25 mouse cellular contexts compared by ENCODE assay signal in genomic region chr17:34576577-34576976, GRCm38 (mm10). TPM values are rescaled to one million over a fixed set of nuclear protein-coding genes. Genes with fewer than 3 reads are reported as not detected.
A peak's percentile ranks its signal among the peaks of the same experiment; 100 is the strongest.
DNase-seq lines count a peak whose midpoint lies in the region; ATAC-seq and TF ChIP-seq lines count a peak whose summit lies in the region.
"Had no signal": no experiment of that assay in that cellular context is flagged by ENCODE, and none has a peak within 500 bp of the region (broad histone marks: within the 10 kb centered on the region; RNA-seq: fewer than 3 reads in every experiment).

No protein-coding gene starts in this region.

- ATAC-seq in lung, embryonic 14.5 days (ENCODE audit: insufficient read depth), result no peak
- ATAC-seq in intestine, embryonic 16.5 days, result peak; percentile 88
- ATAC-seq in stomach, postnatal 0 days (ENCODE audit: low FRiP score, low TSS enrichment), result peak; percentile 24; the same call in 1 of the 2 replicates
- ATAC-seq: CD4-positive, CD25-positive, alpha-beta regulatory T cell, adult 4 months; forebrain, embryonic 13.5 days; forebrain, embryonic 16.5 days had no signal

- H3K4me1 ChIP-seq in lung, embryonic 14.5 days (ENCODE audit: insufficient read depth), result no peaks in the 10 kb centered on the region
- 0 out of 2 replicates have a peak, but pooled peaks cover 4% of the 10 kb centered on the region for H3K4me1 ChIP-seq in intestine, embryonic 16.5 days (ENCODE audit: control insufficient read depth, insufficient read depth, low read length)
- H3K4me1 ChIP-seq in small intestine, adult 2 months (ENCODE audit: control insufficient read depth, insufficient read depth, insufficient read length, low read length), result peaks cover 27% of the 10 kb centered on the region
- no peaks in the 10 kb centered on the region for H3K4me1 ChIP-seq in stomach, postnatal 0 days (replicated peaks; ENCODE audit: control insufficient read depth, insufficient read depth)
- H3K4me1 ChIP-seq: embryonic facial prominence, embryonic 13.5 days; forebrain, embryonic 13.5 days; hindbrain, embryonic 12.5 days; hindbrain, embryonic 15.5 days had no signal

- no peak for TF ChIP-seq POLR2A in small intestine, adult 2 months (IDR thresholded peaks at IDR 0.05; ENCODE audit: low read depth, low read length)

- no peak overlapping the region for H3K4me3 ChIP-seq in lung, embryonic 14.5 days (ENCODE audit: low read depth, low read length)
- H3K4me3 ChIP-seq in intestine, embryonic 16.5 days (ENCODE audit: low read length), result no peak overlapping the region
- H3K4me3 ChIP-seq in small intestine, adult 2 months (ENCODE audit: low read depth, low read length), result no peak overlapping the region
- H3K4me3 ChIP-seq in stomach, postnatal 0 days (ENCODE audit: low read depth, low read length), result no peak overlapping the region
- H3K4me3 ChIP-seq: embryonic facial prominence, embryonic 13.5 days; forebrain, embryonic 10.5 days; forebrain, embryonic 13.5 days; hindbrain, embryonic 12.5 days; hindbrain, embryonic 15.5 days had no signal

- 0 out of 2 replicates have a peak, but pooled peaks cover 3% of the 10 kb centered on the region for H3K36me3 ChIP-seq in lung, embryonic 14.5 days (ENCODE audit: insufficient read depth)
- H3K36me3 ChIP-seq in intestine, embryonic 16.5 days (ENCODE audit: control insufficient read depth, insufficient read depth, low read length), result no peaks in the 10 kb centered on the region
- H3K36me3 ChIP-seq in small intestine, adult 2 months (ENCODE audit: control insufficient read depth, insufficient read depth, low read length), result no peaks in the 10 kb centered on the region
- no peaks in the 10 kb centered on the region for H3K36me3 ChIP-seq in stomach, postnatal 0 days (ENCODE audit: control insufficient read depth, insufficient read depth, low read length)
- H3K36me3 ChIP-seq: embryonic facial prominence, embryonic 13.5 days; forebrain, embryonic 10.5 days; hindbrain, embryonic 12.5 days; hindbrain, embryonic 15.5 days had no signal

- H3K27me3 ChIP-seq in lung, embryonic 14.5 days (ENCODE audit: insufficient read depth, low read length), result no peaks in the 10 kb centered on the region
- no peaks in the 10 kb centered on the region for H3K27me3 ChIP-seq in intestine, embryonic 16.5 days (replicated peaks; ENCODE audit: control insufficient read depth, insufficient read depth, low read length)
- no peaks in the 10 kb centered on the region for H3K27me3 ChIP-seq in small intestine, adult 2 months (ENCODE audit: control insufficient read depth, insufficient read depth, low read length)
- no peaks in the 10 kb centered on the region for H3K27me3 ChIP-seq in stomach, postnatal 0 days (ENCODE audit: control insufficient read depth, insufficient read depth, low read length)
- H3K27me3 ChIP-seq: forebrain, embryonic 13.5 days; hindbrain, embryonic 12.5 days; hindbrain, embryonic 15.5 days had no signal

- TF ChIP-seq CTCF in lung, embryonic 14.5 days (IDR thresholded peaks at IDR 0.05; ENCODE audit: low read depth), result no peak
- TF ChIP-seq CTCF in small intestine, adult 2 months (IDR thresholded peaks at IDR 0.05; ENCODE audit: extremely low read depth, insufficient read length, insufficient replicate concordance, low read depth, low read length), result no peak
- TF ChIP-seq CTCF in stomach, postnatal 0 days (IDR thresholded peaks at IDR 0.05; ENCODE audit: low read depth), result no peak

- no peaks in the 10 kb centered on the region for H3K9me3 ChIP-seq in lung, embryonic 14.5 days (ENCODE audit: low read depth, low read length)
- no peaks in the 10 kb centered on the region for H3K9me3 ChIP-seq in intestine, embryonic 16.5 days (ENCODE audit: control insufficient read depth, low read length)
- H3K9me3 ChIP-seq in stomach, postnatal 0 days (ENCODE audit: control insufficient read depth, low read length), result no peaks in the 10 kb centered on the region
- H3K9me3 ChIP-seq: embryonic facial prominence, embryonic 13.5 days; forebrain, embryonic 10.5 days; forebrain, embryonic 13.5 days; hindbrain, embryonic 12.5 days; hindbrain, embryonic 15.5 days had no signal

- no peak overlapping the region for H3K4me2 ChIP-seq in lung, embryonic 14.5 days
- no peak overlapping the region for H3K4me2 ChIP-seq in intestine, embryonic 16.5 days (ENCODE audit: low read depth, low read length)
- H3K4me2 ChIP-seq in stomach, postnatal 0 days (replicated peaks; ENCODE audit: low read depth), result no peak overlapping the region
- H3K4me2 ChIP-seq: embryonic facial prominence, embryonic 13.5 days; forebrain, embryonic 13.5 days; heart, embryonic 11.5 days; hindbrain, embryonic 12.5 days; hindbrain, embryonic 15.5 days had no signal

- peak; percentile 31 for DNase-seq in lung, embryonic 14.5 days
- DNase-seq in lung, postnatal 10 days, result no peak
- peak; percentile 55 for DNase-seq in stomach, postnatal 0 days (ENCODE audit: low spot score)
- DNase-seq in adrenal gland, adult (ENCODE audit: inconsistent age in 2 of 2, low spot score in 1 of 2), result no peak
- no peak for DNase-seq in kidney, postnatal 4 days
- DNase-seq in left cerebral cortex, adult 18-20 months (ENCODE audit: low spot score in 2 of 2), result no peak
- DNase-seq: adrenal gland, postnatal 10 days; adrenal gland, postnatal 36 days; cerebellum, adult 11 months; cerebellum, adult 2 months; cerebellum, adult 9-11 months; cerebellum, postnatal 25 days; gastrocnemius, postnatal 14 days; heart, adult 11 months had no signal

- WGBS in lung, embryonic 14.5 days, result 47% methylated on average over 5 of the region's 5 CpGs
- 50% methylated on average over 5 of the region's 5 CpGs for WGBS in intestine, embryonic 16.5 days
- 27% methylated on average over 5 of the region's 5 CpGs for WGBS in small intestine, adult 2 months
- WGBS in stomach, postnatal 0 days, result 45% methylated on average over 5 of the region's 5 CpGs

- no peak overlapping the region for H3K9ac ChIP-seq in lung, embryonic 14.5 days
- no peak overlapping the region for H3K9ac ChIP-seq in intestine, embryonic 16.5 days (ENCODE audit: low read depth, low read length)
- H3K9ac ChIP-seq in stomach, postnatal 0 days (ENCODE audit: low read length), result no peak overlapping the region
- H3K9ac ChIP-seq: embryonic facial prominence, embryonic 13.5 days; forebrain, embryonic 13.5 days; hindbrain, embryonic 12.5 days; hindbrain, embryonic 15.5 days had no signal

- no peak overlapping the region for H3K27ac ChIP-seq in lung, embryonic 14.5 days (ENCODE audit: low read depth)
- H3K27ac ChIP-seq in intestine, embryonic 16.5 days (ENCODE audit: low read length), result peak overlapping the region; percentile 58; the same call in 1 of the 2 replicates
- peak overlapping the region; percentile 57 for H3K27ac ChIP-seq in small intestine, adult 2 months (ENCODE audit: insufficient read depth, low read depth, low read length)
- 0 out of 2 replicates have a peak overlapping the region, but pooled peaks have one; percentile 13 for H3K27ac ChIP-seq in stomach, postnatal 0 days (replicated peaks)
- H3K27ac ChIP-seq: embryonic facial prominence, embryonic 13.5 days; forebrain, embryonic 10.5 days; forebrain, embryonic 13.5 days; hindbrain, embryonic 12.5 days; hindbrain, embryonic 15.5 days had no signal

- no peak for TF ChIP-seq EP300 in stomach, postnatal 0 days (optimal IDR thresholded peaks at IDR 0.05)

RNA-seq across cellular contexts. Expression of gene Notch4, which starts 12.5 kb away (rescaled TPM):
- polyA plus RNA-seq in lung, embryonic 14.5 days (2014; fragmentation: Nextera tagmentation; extraction: Ambion mirVana), result 8.5 and 9.0 TPM in 2 replicates
- 2.5 and 3.8 TPM in 2 replicates for polyA plus RNA-seq in intestine, embryonic 16.5 days (2015; fragmentation: Nextera tagmentation; extraction: Ambion mirVana)
- polyA plus RNA-seq in small intestine, adult 2 months (2012; rRNA removed), result 12.1 and 16.7 TPM in 2 replicates
- polyA plus RNA-seq in stomach, postnatal 0 days (2015; fragmentation: Nextera tagmentation; extraction: Ambion mirVana), result 2.4 and 3.1 TPM in 2 replicates
- total RNA-seq in left cerebral cortex, adult 18-20 months (2021), result 1 to 10 TPM; 6.1 to 9.0 TPM

RNA-seq across cellular contexts. Expression of gene Gpsm3, which starts 13.0 kb away (rescaled TPM):
- 13.6 and 14.5 TPM in 2 replicates for polyA plus RNA-seq in lung, embryonic 14.5 days (2014; fragmentation: Nextera tagmentation; extraction: Ambion mirVana)
- 12.0 and 12.5 TPM in 2 replicates for polyA plus RNA-seq in intestine, embryonic 16.5 days (2015; fragmentation: Nextera tagmentation; extraction: Ambion mirVana)
- polyA plus RNA-seq in small intestine, adult 2 months (2012; rRNA removed), result 3.5 and 8.1 TPM in 2 replicates
- polyA plus RNA-seq in stomach, postnatal 0 days (2015; fragmentation: Nextera tagmentation; extraction: Ambion mirVana), result 7.8 and 8.2 TPM in 2 replicates
- 1 to 10 TPM; 2.5 to 3.0 TPM for total RNA-seq in left cerebral cortex, adult 18-20 months (2021)

RNA-seq across cellular contexts. Expression of gene Pbx2, which starts 14.5 kb away (rescaled TPM):
- 10.1 and 10.4 TPM in 2 replicates for polyA plus RNA-seq in lung, embryonic 14.5 days (2014; fragmentation: Nextera tagmentation; extraction: Ambion mirVana)
- polyA plus RNA-seq in intestine, embryonic 16.5 days (2015; fragmentation: Nextera tagmentation; extraction: Ambion mirVana), result 5.6 and 6.9 TPM in 2 replicates
- 16.1 and 32.2 TPM in 2 replicates for polyA plus RNA-seq in small intestine, adult 2 months (2012; rRNA removed)
- 4.3 and 4.6 TPM in 2 replicates for polyA plus RNA-seq in stomach, postnatal 0 days (2015; fragmentation: Nextera tagmentation; extraction: Ambion mirVana)
- 10 to 100 TPM; 58.4 to 64.5 TPM for total RNA-seq in left cerebral cortex, adult 18-20 months (2021)

RNA-seq across cellular contexts. Expression of gene Ager, which starts 21.1 kb away (rescaled TPM):
- 64.7 and 74.6 TPM in 2 replicates for polyA plus RNA-seq in lung, embryonic 14.5 days (2014; fragmentation: Nextera tagmentation; extraction: Ambion mirVana)
- polyA plus RNA-seq in intestine, embryonic 16.5 days (2015; fragmentation: Nextera tagmentation; extraction: Ambion mirVana), result 2.3 and 2.4 TPM in 2 replicates
- 0.90 and 1.7 TPM in 2 replicates for polyA plus RNA-seq in small intestine, adult 2 months (2012; rRNA removed)
- polyA plus RNA-seq in stomach, postnatal 0 days (2015; fragmentation: Nextera tagmentation; extraction: Ambion mirVana), result 1.5 and 1.8 TPM in 2 replicates
- under 1 TPM; 0.45 to 0.58 TPM for total RNA-seq in left cerebral cortex, adult 18-20 months (2021)
- total RNA-seq: gastrocnemius, adult 18-20 months had no signal

RNA-seq across cellular contexts. Expression of gene Rnf5, which starts 26.9 kb away (rescaled TPM):
- polyA plus RNA-seq in lung, embryonic 14.5 days (2014; fragmentation: Nextera tagmentation; extraction: Ambion mirVana), result 78.7 and 84.9 TPM in 2 replicates
- polyA plus RNA-seq in intestine, embryonic 16.5 days (2015; fragmentation: Nextera tagmentation; extraction: Ambion mirVana), result 190 and 197 TPM in 2 replicates
- 66.7 and 147 TPM in 2 replicates for polyA plus RNA-seq in small intestine, adult 2 months (2012; rRNA removed)
- 82.9 and 83.6 TPM in 2 replicates for polyA plus RNA-seq in stomach, postnatal 0 days (2015; fragmentation: Nextera tagmentation; extraction: Ambion mirVana)
- total RNA-seq in left cerebral cortex, adult 18-20 months (2021), result 10 to 100 TPM; 74.2 to 75.9 TPM

Comparison
In these comparisons a context has a peak if more than half of its experiments do, and no peak if none do; other contexts are left out.
1. DNase-seq: peak in lung, embryonic 14.5 days (single experiment) and stomach, postnatal 0 days (single experiment); none in lung, postnatal 10 days (single experiment), adrenal gland, adult (0 of 2), kidney, postnatal 4 days (0 of 2) and left cerebral cortex, adult 18-20 months (0 of 2).